Mouse (Mus musculus) lung, adult 2 months (tissue): ENCODE data around the gene Ak5. TPM values are rescaled to one million over a fixed set of nuclear protein-coding genes. Genes with fewer than 3 reads are reported as not detected.
"Not testable (repeated sequence)": the region's sequence is repeated elsewhere in the genome, so short reads cannot be mapped to it uniquely, and the experiment has no call there.

Experiments used
- DNase-seq: peaks from one replicate; pipeline ENCODE4 v3.0.0; 2022
- H3K4me1 ChIP-seq: fragments of 200-500 bp; 2 replicates; pipeline ENCODE4 v1.6.1; 2011; ENCODE audit warnings: low read length; ENCODE audit not compliant: control insufficient read depth, insufficient read depth
- H3K4me3 ChIP-seq: fragments of 200-500 bp; replicated peaks from 2 replicates; pipeline ENCODE3; 2011; ENCODE audit warnings: low read depth, mild to moderate bottlenecking, control low read depth, low read length; ENCODE audit errors: extremely low read depth
- CTCF ChIP-seq: fragments of 200-500 bp; IDR thresholded peaks from 2 replicates; pipeline ENCODE4 v1.5.1; 2011; ENCODE audit warnings: mild to moderate bottlenecking, low read length, control low read depth; ENCODE audit not compliant: insufficient read depth
- POLR2A ChIP-seq: fragments of 200-500 bp; IDR thresholded peaks from 2 replicates; pipeline ENCODE4 v1.6.1; 2011; ENCODE audit warnings: low read depth, mild to moderate bottlenecking, control low read depth, low read length, borderline replicate concordance; ENCODE audit errors: extremely low read depth
- WGBS: fragments of 180-500 bp; shearing (Covaris S2); methylation state at CpG from one replicate; pipeline ENCODE4 v1.1.7; 2018; 5-methylcytosine and 5-hydroxymethylcytosine counted together
- polyA plus RNA-seq: library from polyadenylated mRNA; depleted of rRNA; stranded (reverse); fragments of >200 nt; gene quantifications from 2 replicates; pipeline ENCODE4 v1.2.3, GENCODE M21; 2012

The Ak5 gene
- polyA plus RNA-seq, 1 experiment = 0.17 TPM

DNA sequence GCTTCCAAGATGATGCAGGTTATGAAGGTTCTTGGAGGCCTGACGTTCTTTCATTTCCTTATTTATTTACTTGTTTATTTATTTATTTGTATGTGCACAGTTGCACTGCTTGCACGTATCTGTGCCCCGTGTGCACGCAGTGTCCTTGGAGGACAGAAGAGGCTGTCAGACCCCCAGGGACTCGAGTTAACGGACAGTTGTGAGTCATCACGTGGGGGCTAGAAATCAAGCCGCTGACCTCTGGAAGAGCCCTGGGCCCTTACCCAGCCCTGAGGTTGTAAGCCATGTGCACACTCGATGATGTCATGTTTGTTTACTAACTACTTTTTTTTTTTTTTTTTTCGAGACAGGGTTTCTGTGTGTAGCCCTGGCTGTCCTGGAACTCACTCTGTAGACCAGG, 197.8 kb downstream of the Ak5 start:
- 72% methylated on average over 10 of the region's 10 CpGs for WGBS
- no peak for TF ChIP-seq CTCF
- no peak for TF ChIP-seq POLR2A
- Histone ChIP-seq H3K4me3 (no peak overlapping the region), H3K4me1 (no peaks in the 10 kb centered on the region)
- DNase-seq = no peak

DNA sequence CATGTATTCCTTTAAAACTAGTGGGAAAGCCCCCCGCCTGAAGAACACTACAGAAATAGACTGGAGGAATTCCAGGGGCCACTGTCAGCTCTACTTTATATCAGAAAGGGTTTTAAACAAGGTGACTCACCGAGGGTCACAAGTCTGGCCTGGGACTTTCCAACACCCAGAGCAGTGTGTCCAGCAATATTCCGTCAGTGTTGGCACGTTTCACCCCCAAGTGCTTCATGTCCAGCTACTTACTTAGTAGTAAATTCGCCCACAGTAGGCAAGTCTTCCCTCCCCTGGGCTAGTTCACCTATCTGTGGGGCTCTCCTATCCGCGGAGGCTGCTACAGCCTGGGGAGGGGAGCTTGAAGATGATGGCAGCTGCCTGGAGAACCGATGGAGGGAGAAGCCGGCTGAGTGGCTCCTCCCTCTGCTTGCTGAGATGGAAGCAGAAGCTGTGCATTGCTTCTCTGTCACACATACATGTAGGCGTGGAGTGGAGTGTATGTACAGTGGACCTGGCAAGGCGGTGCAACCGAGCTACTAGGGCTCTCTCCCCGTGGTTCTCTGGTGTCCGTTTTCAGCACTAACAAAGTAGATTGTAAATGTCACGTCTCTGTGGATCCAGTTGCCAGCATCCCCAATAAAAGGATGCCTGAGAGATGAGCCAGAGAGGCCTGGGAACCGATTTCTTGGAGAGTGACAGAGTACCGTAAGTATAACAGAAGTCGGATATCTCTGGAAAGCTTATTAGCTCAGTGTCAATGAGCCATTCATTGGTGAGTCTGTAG, 198.5 kb downstream of the Ak5 start:
- DNase-seq = no peak
- H3K4me1 ChIP-seq = no peaks in the 10 kb centered on the region
- H3K4me3 ChIP-seq = no peak overlapping the region
- 63% methylated on average over 18 of the region's 18 CpGs for WGBS
- TF ChIP-seq CTCF = no peak
- no peak for TF ChIP-seq POLR2A

DNA sequence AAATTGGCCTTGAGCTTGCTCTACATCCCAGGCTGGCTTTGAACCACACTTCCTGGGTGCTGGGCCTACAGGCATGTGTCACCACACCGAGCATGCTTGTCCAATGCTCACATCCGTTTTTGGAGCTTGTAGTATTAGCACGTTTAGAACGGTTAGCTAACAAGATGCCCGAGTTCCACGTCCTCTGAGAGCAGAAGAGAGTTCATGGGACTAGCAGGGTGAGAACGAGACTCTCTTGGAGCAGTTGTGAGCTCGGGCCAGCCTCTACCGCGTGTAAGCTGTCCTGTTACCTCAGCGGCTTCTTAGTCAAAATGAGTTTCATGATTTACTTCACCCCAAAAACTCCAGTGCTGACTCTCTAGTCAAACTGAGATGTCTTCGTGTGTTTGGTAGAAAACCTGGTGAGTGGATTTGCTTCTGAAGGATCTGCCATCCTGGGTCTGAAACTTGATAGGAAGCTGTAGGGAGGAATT, 199.6 kb downstream of the Ak5 start:
- TF ChIP-seq CTCF = no peak
- no peak for TF ChIP-seq POLR2A
- Histone ChIP-seq H3K4me3 (no peak overlapping the region), H3K4me1 (no peaks in the 10 kb centered on the region)
- 77% methylated on average over 12 of the region's 12 CpGs for WGBS
- no peak for DNase-seq

DNA sequence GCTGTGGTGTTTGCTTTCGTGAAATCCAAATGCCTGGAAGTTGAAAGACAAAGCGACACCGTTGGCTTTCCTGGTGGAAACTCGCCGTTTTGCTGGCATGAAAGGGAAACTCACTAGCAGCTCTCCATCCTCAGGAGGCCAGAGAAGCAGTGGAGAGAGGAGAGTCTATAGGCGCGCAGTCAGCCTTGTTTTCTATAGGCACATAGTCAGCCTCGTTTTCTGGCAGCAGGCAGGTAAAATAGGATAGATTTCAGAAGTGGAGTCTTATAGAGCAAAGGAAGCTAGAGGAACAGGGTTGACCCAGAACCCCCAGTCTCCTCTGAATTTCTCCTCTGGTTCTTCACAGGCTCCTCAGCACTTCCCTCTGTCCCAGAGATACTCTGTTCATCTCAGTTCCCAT, 200.1 kb downstream of the Ak5 start:
- no peak for DNase-seq
- no peaks in the 10 kb centered on the region for H3K4me1 ChIP-seq
- TF ChIP-seq CTCF = no peak
- no peak for TF ChIP-seq POLR2A
- no peak overlapping the region for H3K4me3 ChIP-seq
- 82% methylated on average over 8 of the region's 8 CpGs for WGBS

GRCm38 (mm10) chr3:152467312-152467711, 200.8 kb downstream of the Ak5 start:
- TF ChIP-seq POLR2A = no peak
- no peak for TF ChIP-seq CTCF
- WGBS = 75% methylated on average over 4 of the region's 4 CpGs
- Histone ChIP-seq H3K4me1 (peaks cover 2% of the 10 kb centered on the region; the same call in 1 of the 2 replicates), H3K4me3 (no peak overlapping the region)
- no peak for DNase-seq

DNA sequence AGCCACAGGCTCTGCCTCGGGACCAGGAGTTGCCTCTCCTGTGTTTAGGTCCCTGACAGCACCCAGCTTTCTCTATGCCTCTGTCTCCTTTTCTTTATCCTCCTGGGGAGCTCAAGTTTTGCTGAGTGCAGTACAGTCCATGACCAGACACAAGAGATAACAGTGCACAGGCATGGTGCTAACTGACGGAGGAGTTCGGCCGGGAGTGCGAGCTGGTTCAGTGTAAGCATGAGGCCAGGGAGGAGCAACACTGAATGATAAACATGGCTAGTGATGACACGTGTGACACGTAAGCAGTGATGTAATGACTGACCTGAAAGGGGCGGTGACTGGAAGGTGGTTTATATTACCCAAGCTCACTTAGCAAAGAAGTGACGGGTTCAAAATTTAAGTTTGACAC, 201.3 kb downstream of the Ak5 start:
- peaks cover 2% of the 10 kb centered on the region; the same call in 1 of the 2 replicates for H3K4me1 ChIP-seq
- DNase-seq = no peak
- 76% methylated on average over 9 of the region's 9 CpGs for WGBS
- H3K4me3 ChIP-seq = no peak overlapping the region
- no peak for TF ChIP-seq CTCF
- no peak for TF ChIP-seq POLR2A

DNA sequence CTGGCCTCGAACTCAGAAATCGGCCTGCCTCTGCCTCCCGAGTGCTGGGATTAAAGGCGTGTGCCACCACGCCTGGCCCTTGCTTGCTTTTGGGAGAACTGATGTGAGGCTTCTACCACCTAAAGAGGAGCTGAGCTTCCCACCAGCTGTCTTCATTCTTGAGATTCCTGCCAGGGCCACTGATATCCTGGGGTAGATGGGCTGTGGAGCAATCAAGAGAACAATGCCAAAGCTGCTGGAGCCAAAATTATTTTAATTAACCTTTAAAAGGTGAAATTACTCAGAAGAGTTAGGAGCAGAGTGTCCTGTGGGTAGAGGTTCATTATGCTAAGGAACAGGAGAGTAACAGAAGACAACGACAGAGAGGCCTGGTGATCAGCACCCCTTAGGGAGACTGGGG, 202.8 kb downstream of the Ak5 start:
- WGBS = 87% methylated on average over 6 of the region's 6 CpGs
- Histone ChIP-seq H3K4me1 (peaks cover 2% of the 10 kb centered on the region; the same call in 1 of the 2 replicates), H3K4me3 (no peak overlapping the region)
- DNase-seq = no peak
- TF ChIP-seq CTCF = no peak
- TF ChIP-seq POLR2A = no peak

DNA sequence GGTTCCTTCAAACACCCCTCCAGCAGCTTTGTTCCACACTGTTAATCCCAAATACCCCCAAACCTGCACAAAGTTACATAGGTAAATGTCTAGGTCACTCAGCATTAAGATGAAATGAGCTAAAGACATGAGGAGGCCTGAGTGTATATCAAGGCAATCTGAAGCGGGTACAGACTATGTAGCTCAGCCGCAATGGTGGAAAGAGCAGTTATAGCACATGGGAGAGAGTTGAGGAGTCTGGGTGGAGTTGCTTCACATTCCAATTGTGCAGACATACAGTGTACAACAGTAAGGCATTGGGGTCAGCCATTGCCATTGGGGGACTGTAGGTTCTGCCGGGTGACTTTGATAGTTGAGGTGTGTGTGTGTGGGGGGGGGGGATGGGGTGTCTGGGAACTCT, 203.7 kb downstream of the Ak5 start:
- 96% methylated on average over 3 of the region's 3 CpGs for WGBS
- no peak for DNase-seq
- Histone ChIP-seq H3K4me3 (no peak overlapping the region), H3K4me1 (peaks cover 2% of the 10 kb centered on the region; the same call in 1 of the 2 replicates)
- TF ChIP-seq POLR2A (no peak), CTCF (no peak)

DNA sequence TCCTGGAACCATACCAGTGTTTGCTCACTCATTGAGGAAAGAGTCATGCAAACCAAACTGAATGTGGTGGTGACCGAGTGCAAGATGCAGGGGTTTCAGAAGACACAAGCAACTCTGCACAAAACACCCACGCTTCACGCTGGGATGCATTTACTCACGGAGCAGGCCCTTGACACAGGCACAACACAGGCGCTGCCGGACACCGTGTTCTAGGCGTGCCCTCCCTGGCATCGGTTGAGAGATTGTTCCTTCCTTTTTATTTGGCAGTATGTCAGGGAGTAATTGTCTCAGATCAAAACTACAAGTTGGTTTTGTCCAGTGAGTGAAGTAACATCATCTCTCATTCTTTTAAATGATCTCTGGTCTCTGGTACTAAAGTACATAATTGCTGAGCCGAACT, 205.3 kb downstream of the Ak5 start:
- H3K4me1 ChIP-seq = peaks cover 2% of the 10 kb centered on the region; the same call in 1 of the 2 replicates
- WGBS = 62% methylated on average over 10 of the region's 10 CpGs
- H3K4me3 ChIP-seq = no peak overlapping the region
- TF ChIP-seq POLR2A (no peak), CTCF (no peak)
- DNase-seq = no peak

DNA sequence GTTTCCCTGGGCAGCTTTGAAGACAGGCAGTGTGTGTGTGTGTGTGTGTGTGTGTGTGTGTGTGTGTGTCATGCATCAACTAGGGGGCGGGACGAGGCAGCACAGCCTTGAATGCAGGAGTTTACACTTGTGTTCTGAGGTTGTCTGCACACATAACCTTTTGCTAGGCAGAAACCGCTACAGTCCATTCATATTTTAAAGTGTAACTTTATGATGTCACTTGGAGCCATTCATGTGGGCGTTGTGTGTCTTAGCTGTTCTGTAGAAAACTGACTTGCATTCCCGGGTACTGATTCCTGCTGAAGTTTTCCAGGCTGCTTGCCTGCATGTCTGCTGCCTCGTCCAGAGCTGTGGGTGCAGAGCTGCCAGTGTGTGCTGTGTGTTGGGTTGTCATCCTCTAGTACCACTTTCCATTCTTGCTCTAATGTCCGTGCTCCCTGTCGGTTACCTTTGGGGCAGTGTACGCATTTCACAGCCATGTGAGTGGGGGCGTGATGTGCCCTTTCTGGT, 206.1 kb downstream of the Ak5 start:
- WGBS = 80% methylated on average over 10 of the region's 10 CpGs
- no peak overlapping the region for H3K4me3 ChIP-seq
- no peak for TF ChIP-seq CTCF
- TF ChIP-seq POLR2A = no peak
- DNase-seq = no peak
- H3K4me1 ChIP-seq = peaks cover 2% of the 10 kb centered on the region; the same call in 1 of the 2 replicates

GRCm38 (mm10) chr3:152460802-152461201, 207.4 kb downstream of the Ak5 start:
- 55% methylated on average over 4 of the region's 4 CpGs for WGBS
- no peak for TF ChIP-seq CTCF
- no peak for TF ChIP-seq POLR2A
- no peak overlapping the region for H3K4me3 ChIP-seq
- no peak for DNase-seq
- H3K4me1 ChIP-seq = peaks cover 2% of the 10 kb centered on the region; the same call in 1 of the 2 replicates

DNA sequence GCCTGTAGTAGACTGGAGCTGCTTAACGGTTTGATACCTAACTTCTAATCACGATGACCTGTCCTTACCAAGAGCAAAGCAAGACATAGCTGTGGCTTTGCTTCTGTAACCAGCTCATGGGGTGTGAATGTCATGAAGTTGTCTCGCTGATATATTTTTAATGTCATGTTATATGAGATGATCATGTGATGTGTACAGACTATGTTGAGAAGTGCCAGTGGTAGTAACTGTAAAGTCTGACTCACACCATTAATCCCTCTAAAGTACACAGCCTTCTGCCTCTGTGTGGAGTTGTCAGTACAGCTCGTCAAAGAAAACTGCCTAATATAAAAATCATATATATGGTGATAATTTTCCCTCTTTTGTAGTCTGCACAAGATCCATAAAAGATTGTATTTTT, 209.3 kb downstream of the Ak5 start:
- H3K4me3 ChIP-seq, H3K4me1 ChIP-seq, DNase-seq: not testable (repeated sequence)
- 80% methylated on average over 4 of the region's 4 CpGs for WGBS
